In genomic region chr11:103174411-103174832, GRCm38 (mm10) we compare ENCODE assay signal across 11 mouse cellular contexts. TPM values are rescaled to one million over a fixed set of nuclear protein-coding genes. Genes with fewer than 3 reads are reported as not detected.
DNase-seq lines count a peak whose midpoint lies in the region; ATAC-seq lines count a peak whose summit lies in the region.
"Had no signal": no experiment of that assay in that cellular context is flagged by ENCODE, and none has a peak within 500 bp of the region (broad histone marks: within the 10 kb centered on the region; RNA-seq: fewer than 3 reads in every experiment).

No protein-coding gene starts in this region.

- no peak for DNase-seq in heart, adult 9 months (ENCODE audit: low spot score in 2 of 2)
- peak; percentile 41 for DNase-seq in thymus, postnatal 14 days
- DNase-seq in thymus, postnatal 0 days (ENCODE audit: low spot score), result no peak
- peak; percentile 47 to 90 for DNase-seq in kidney, postnatal 25 days
- DNase-seq in T-cell, adult 2 months (ENCODE audit: low spot score), result no peak
- no peak for DNase-seq in frontal cortex, postnatal 36 days (ENCODE audit: low spot score in 2 of 2)

- H3K4me1 ChIP-seq in heart, embryonic 16.5 days (ENCODE audit: control insufficient read depth, insufficient read depth, low read length), result peaks cover 37% of the 10 kb centered on the region

- no peak for ATAC-seq in heart, embryonic 16.5 days (replicated peaks; ENCODE audit: extremely low read depth, insufficient read depth, low FRiP score)
- no peak for ATAC-seq in cerebellum, adult (ENCODE audit: insufficient number of reproducible peaks, low FRiP score, low TSS enrichment)
- ATAC-seq: forebrain, embryonic 14.5 days had no signal

- peak overlapping the region; percentile 5; the same call in 1 of the 2 replicates for H3K4me2 ChIP-seq in heart, embryonic 16.5 days (ENCODE audit: low read depth, low read length)

- peak overlapping the region; percentile 59 for H3K27ac ChIP-seq in heart, embryonic 16.5 days (ENCODE audit: low read length)

- WGBS in heart, embryonic 16.5 days, result 72% methylated on average over 5 of the region's 5 CpGs

- H3K9me3 ChIP-seq in heart, embryonic 16.5 days (replicated peaks; ENCODE audit: control insufficient read depth, low read length), result no peaks in the 10 kb centered on the region

- H3K36me3 ChIP-seq in heart, embryonic 16.5 days (ENCODE audit: control insufficient read depth, insufficient read depth), result no peaks in the 10 kb centered on the region

- H3K4me3 ChIP-seq in heart, embryonic 16.5 days (ENCODE audit: low read length), result no peak overlapping the region

- H3K9ac ChIP-seq in heart, embryonic 16.5 days (ENCODE audit: low read length), result 0 out of 2 replicates have a peak overlapping the region, but pooled peaks have one; percentile 45

- peaks cover 15% of the 10 kb centered on the region for H3K27me3 ChIP-seq in heart, embryonic 16.5 days (ENCODE audit: control insufficient read depth, insufficient read depth, low read length)

RNA-seq across cellular contexts. Expression of gene Fmnl1, which starts 3.5 kb away (rescaled TPM):
- polyA plus RNA-seq in heart, embryonic 16.5 days (2015; fragmentation: Nextera tagmentation; extraction: Ambion mirVana), result 4.0 and 7.6 TPM in 2 replicates
- polyA plus RNA-seq in thymus, postnatal 0 days (2015; fragmentation: Nextera tagmentation; extraction: Ambion mirVana), result 56.9 and 59.8 TPM in 2 replicates

RNA-seq across cellular contexts. Expression of gene 1700023F06Rik, which starts 33.9 kb away (rescaled TPM):
- 0.17 and 0.25 TPM in 2 replicates for polyA plus RNA-seq in heart, embryonic 16.5 days (2015; fragmentation: Nextera tagmentation; extraction: Ambion mirVana)
- 0.56 and 0.93 TPM in 2 replicates for polyA plus RNA-seq in thymus, postnatal 0 days (2015; fragmentation: Nextera tagmentation; extraction: Ambion mirVana)
- polyA plus RNA-seq: liver, adult 2 months had no signal

RNA-seq across cellular contexts. Expression of gene Hexim2, which starts 42.2 kb away (rescaled TPM):
- 6.1 and 7.4 TPM in 2 replicates for polyA plus RNA-seq in heart, embryonic 16.5 days (2015; fragmentation: Nextera tagmentation; extraction: Ambion mirVana)
- 6.9 and 8.9 TPM in 2 replicates for polyA plus RNA-seq in thymus, postnatal 0 days (2015; fragmentation: Nextera tagmentation; extraction: Ambion mirVana)

RNA-seq across cellular contexts. Expression of gene Spata32, which starts 43.8 kb away (rescaled TPM):
- polyA plus RNA-seq in heart, embryonic 16.5 days (2015; fragmentation: Nextera tagmentation; extraction: Ambion mirVana), result not detected in 2 replicates
- polyA plus RNA-seq in thymus, postnatal 0 days (2015; fragmentation: Nextera tagmentation; extraction: Ambion mirVana), result not detected in 2 replicates
- polyA plus RNA-seq: forebrain, embryonic 14.5 days; liver, adult 2 months; stomach, embryonic 14.5 days had no signal

RNA-seq across cellular contexts. Expression of gene Hexim1, which starts 58.4 kb away (rescaled TPM):
- polyA plus RNA-seq in heart, embryonic 16.5 days (2015; fragmentation: Nextera tagmentation; extraction: Ambion mirVana), result 2.9 TPM in 2 replicates
- 4.9 and 5.9 TPM in 2 replicates for polyA plus RNA-seq in thymus, postnatal 0 days (2015; fragmentation: Nextera tagmentation; extraction: Ambion mirVana)

Comparison
In these comparisons a context has a peak if more than half of its experiments do, and no peak if none do; other contexts are left out.
1. DNase-seq: peak in thymus, postnatal 14 days (single experiment) and kidney, postnatal 25 days (2 of 2); none in heart, adult 9 months (0 of 2), thymus, postnatal 0 days (single experiment), T-cell, adult 2 months (single experiment) and frontal cortex, postnatal 36 days (0 of 2).